Mouse (Mus musculus) stomach, postnatal 0 days (tissue): ENCODE results near the gene Tll2.

Experiments
- CTCF ChIP-seq: IDR thresholded peaks from 2 replicates; pipeline ENCODE4 v1.5.1; 2016; ENCODE audit warnings: antibody characterized with exemption, low read depth, mild to moderate bottlenecking, moderate library complexity
- EP300 ChIP-seq: optimal IDR thresholded peaks from 2 replicates; pipeline ENCODE3; 2016; ENCODE audit warnings: antibody characterized with exemption

DNA sequence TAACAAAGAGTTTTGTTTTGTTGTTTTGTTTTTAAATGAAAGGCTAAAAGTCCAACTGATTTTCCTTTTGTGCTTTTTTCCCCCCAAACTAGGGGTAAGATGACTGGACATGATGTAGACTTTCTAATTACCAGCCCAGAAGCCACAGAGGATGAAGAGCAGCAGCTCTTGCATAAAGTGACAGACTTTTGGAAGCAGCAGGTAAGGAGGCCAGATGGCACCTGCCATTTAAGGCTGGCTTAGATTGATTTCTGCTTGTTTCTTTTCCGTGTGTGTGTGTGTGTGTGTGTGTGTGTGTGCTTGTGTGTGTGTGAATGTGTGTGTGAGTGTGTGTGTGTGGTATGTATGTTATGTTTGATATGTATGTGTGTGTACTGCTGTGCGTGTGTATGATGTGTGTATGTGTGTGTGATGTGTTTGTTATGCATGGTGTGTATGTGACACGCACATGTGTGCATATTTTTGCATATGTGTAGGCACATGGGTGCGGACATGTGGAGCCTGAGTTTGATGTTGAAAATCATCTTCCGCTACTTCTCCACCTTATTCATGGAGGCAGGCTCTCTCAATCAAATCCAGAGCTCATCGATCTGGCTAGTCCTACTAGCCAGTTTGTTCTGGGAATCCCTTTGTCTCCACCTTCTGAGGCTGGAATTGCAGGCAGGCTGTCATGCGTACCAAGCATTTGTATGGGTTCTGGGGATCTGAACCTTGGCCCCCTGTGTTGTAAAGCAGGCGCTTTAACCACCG is 159.0 kb downstream of the Tll2 start:
- no peak for TF ChIP-seq EP300
- TF ChIP-seq CTCF: no peak
